Mouse (Mus musculus): ENCODE measurements around the gene 1700016C15Rik. TPM values are rescaled to one million over a fixed set of nuclear protein-coding genes. Genes with fewer than 3 reads are reported as not detected.
A peak's percentile ranks its signal among the peaks of the same experiment; 100 is the strongest.

The 1700016C15Rik gene
- polyA plus RNA-seq (2015; fragmentation: Nextera tagmentation; extraction: Ambion mirVana), result not detected in 2 replicates

DNA sequence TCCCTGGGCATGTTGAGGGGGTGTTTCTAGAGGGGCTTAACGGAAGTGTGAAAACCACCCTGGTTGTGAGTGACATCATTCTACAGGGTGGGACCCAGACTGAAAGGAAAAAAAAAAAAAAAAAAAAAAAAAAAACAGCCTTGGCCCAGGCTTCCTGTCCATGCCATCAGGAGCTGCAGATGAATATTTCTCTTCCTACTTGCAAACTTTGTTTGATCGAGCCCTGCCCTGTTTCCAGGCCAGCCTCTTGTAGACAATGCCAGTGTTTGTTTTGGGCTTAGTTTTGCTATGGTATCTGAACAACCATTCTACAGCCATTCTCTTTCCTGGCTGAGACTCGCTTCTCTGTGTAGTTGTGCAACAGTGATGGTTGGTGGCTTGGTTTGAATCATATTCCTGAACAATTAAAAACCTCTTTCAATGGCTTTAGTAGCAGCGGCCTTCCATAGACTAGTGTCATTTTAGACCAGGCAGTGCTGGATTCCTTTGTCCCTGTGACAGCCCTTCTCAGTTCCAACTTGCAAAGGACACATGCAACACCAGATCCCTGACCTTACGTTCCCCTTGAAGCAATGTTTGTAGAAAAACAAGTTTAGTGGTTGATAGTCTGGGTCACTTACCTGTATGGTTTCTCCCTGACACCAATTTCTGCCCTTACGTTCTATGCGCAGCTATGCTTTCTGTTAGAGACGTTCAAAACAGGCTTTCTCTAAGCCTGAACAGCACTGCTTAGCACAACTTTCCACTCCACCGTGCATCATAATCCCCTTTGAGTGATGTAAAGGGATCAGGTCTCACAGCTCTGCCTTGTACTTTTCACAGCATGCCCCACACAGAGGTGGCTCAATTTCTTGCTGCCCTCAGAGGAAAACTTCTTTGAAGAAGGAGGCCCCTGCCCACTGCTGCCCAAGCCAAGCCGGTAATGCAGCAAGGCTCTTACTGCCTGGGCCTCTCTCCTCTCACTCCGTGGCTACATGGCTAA, at the start of gene 1700016C15Rik:
Gene 1700016C15Rik, plus strand, starts transcription at position 772 of the 982 bp plus-strand sequence.
- Histone ChIP-seq H3K9ac (no peak within 1 kb of the TSS), H3K9me3 (replicated peaks) (no peaks in the 10 kb centered on the region), H3K27ac (no peak within 1 kb of the TSS), H3K4me1 (replicated peaks) (no peaks in the 10 kb centered on the region), H3K27me3 (no peaks in the 10 kb centered on the region), H3K4me3 (no peak within 1 kb of the TSS), H3K4me2 (no peak within 1 kb of the TSS), H3K36me3 (no peaks in the 10 kb centered on the region)
- ATAC-seq (replicated peaks; ENCODE audit: insufficient number of reproducible peaks, insufficient read depth, low FRiP score, low read depth), result no peak
- WGBS, result 69% methylated on average over 11 of the region's 11 CpGs

DNA sequence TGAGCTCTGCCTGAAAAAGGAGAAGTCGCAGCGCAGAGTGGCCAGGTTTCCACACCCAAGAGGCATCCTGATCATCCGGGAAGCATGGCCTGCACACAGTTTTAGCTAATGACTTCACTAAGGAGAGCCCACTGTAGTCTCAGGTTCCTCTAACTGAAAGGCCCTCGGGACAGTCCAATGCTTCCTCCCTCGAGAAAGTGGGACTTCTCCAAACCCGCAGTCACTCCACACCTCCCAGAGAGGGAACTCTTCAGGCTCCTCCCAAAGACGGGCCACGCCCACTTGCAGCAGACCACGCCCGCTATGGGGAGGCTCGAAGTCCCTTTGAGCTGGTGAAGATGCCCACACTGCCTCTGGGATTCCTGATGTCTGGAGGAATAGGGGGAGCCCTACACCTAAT, 48.4 kb upstream of the 1700016C15Rik start:
- no peak for ATAC-seq (replicated peaks; ENCODE audit: insufficient number of reproducible peaks, insufficient read depth, low FRiP score, low read depth)

DNA sequence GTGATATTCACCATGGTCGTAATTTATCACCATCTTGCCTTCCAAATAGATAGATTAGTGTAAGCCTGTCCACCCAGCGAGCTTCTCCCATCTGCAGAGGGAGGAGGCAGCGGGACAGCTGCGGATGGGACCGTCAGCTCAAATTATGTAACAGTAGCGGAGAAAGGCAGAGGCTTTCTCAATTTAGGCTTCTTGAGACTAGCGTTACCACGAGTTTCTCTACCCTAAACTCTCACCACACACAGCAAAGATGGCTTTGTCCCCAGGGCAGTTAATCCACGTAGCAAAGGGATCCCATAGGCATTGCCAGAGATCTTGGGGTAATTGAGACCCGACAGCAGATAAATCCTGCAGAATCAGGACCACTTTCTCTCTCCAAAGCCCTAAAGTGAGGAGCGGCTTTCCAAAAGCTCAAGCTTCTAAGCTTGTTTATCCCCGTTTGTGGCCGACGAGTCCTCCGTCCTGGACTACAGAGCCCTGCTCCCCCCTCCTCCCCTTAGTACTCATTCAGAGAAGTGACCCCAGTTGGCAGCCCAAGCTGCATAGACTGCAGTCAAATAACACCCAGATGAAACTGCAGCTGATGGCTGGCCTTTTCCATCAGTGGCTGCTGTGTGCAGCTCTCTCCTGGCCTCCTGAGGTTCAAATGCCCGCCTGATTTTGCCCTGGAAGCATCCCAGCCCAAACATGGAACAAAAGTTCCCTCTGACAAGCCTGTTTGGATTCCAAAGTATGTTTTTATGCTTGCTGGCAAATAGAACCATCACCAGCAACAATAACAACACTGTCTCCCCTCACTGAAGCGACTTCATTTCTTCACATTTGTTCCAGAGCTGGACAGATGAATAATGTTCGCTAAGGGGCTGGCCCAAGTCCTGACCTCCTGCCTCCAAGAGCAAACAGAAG, 45.4 kb upstream of the 1700016C15Rik start:
- H3K4me3 ChIP-seq, result no peak overlapping the region
- no peak for ATAC-seq (replicated peaks; ENCODE audit: insufficient number of reproducible peaks, insufficient read depth, low FRiP score, low read depth)
- no peaks in the 10 kb centered on the region for H3K4me1 ChIP-seq (replicated peaks)
- no peaks in the 10 kb centered on the region for H3K9me3 ChIP-seq (replicated peaks)
- H3K9ac ChIP-seq, result no peak overlapping the region
- H3K4me2 ChIP-seq, result no peak overlapping the region
- no peaks in the 10 kb centered on the region for H3K27me3 ChIP-seq
- no peak overlapping the region for H3K27ac ChIP-seq
- WGBS, result 61% methylated on average over 18 of the region's 18 CpGs
- no peaks in the 10 kb centered on the region for H3K36me3 ChIP-seq

More for the DNA sequence above, 48.4 kb upstream of the 1700016C15Rik start:
- Histone ChIP-seq H3K36me3 (no peaks in the 10 kb centered on the region), H3K9me3 (replicated peaks) (no peaks in the 10 kb centered on the region), H3K4me2 (no peak overlapping the region), H3K9ac (no peak overlapping the region), H3K4me1 (replicated peaks) (no peaks in the 10 kb centered on the region), H3K27ac (no peak overlapping the region), H3K4me3 (no peak overlapping the region), H3K27me3 (no peaks in the 10 kb centered on the region)
- WGBS, result 71% methylated on average over 11 of the region's 11 CpGs

DNA sequence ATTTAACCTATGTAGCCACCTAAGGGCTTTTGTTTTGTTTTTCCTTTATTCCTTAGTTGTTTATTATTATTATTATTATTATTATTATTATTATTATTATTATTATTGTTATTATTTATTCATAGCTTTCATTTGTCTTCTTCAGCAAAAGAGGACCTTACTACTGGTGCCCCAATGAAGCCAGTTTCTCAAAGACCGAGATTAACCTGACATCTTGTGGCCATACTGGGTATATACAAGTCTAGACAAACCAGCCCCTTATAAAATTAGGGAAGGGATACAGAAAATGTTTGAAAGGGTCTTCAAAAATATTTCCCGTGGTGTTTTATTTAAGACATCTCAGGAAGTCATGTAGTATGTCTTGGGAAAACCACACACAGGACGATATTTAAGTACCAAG, 44.7 kb upstream of the 1700016C15Rik start:
- ATAC-seq (replicated peaks; ENCODE audit: insufficient number of reproducible peaks, insufficient read depth, low FRiP score, low read depth), result no peak
- Histone ChIP-seq H3K9ac (no peak overlapping the region), H3K4me3 (no peak overlapping the region), H3K4me2 (no peak overlapping the region), H3K36me3 (no peaks in the 10 kb centered on the region), H3K4me1 (replicated peaks) (no peaks in the 10 kb centered on the region), H3K27ac (no peak overlapping the region), H3K9me3 (replicated peaks) (no peaks in the 10 kb centered on the region), H3K27me3 (no peaks in the 10 kb centered on the region)
- WGBS, result 10% methylated on average over 3 of the region's 3 CpGs

DNA sequence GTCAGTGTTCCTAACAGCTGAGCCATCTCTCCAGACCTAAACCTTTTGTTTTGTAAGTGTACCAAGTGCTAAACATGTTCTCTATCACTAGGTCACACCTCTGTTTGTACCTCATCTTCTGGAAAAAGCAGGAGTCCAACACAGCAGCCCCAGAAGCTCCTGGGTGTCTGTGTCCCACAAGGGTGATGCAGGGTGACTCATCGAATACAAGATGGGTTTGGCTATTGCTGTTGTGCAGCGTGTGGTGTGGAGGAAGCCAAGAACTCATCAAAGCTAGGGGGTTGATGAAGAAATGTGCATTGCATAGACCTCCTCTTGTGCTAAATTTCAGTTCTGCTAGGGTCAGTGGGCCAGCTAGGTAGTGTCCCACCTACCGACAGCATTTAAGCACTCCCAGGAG, 43.5 kb upstream of the 1700016C15Rik start:
- no peaks in the 10 kb centered on the region for H3K27me3 ChIP-seq
- no peak overlapping the region for H3K4me2 ChIP-seq
- H3K36me3 ChIP-seq, result no peaks in the 10 kb centered on the region
- no peak for ATAC-seq (replicated peaks; ENCODE audit: insufficient number of reproducible peaks, insufficient read depth, low FRiP score, low read depth)
- H3K4me1 ChIP-seq (replicated peaks), result no peaks in the 10 kb centered on the region
- H3K4me3 ChIP-seq, result no peak overlapping the region
- 75% methylated on average over 3 of the region's 3 CpGs for WGBS
- H3K27ac ChIP-seq, result no peak overlapping the region
- no peaks in the 10 kb centered on the region for H3K9me3 ChIP-seq (replicated peaks)
- no peak overlapping the region for H3K9ac ChIP-seq

DNA sequence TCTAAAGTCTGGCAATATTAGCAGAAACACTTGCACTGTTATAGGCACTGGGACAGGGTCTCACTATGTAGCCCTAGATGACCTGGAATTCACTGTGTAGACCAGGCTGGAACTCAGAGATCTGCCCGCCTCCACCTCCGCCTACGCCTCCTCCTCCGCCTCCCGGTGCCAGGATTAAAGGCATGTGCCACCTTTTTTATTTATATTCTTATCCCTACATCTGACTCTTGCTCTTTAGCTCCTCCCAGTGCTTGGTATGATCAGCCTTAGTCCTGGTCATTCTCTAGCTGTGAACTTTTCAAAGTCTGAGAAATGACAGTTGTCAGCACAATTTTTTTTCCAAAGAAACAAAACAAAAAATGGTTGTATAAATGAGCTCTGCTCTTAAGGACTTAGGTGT, 42.6 kb upstream of the 1700016C15Rik start:
- no peak for ATAC-seq (replicated peaks; ENCODE audit: insufficient number of reproducible peaks, insufficient read depth, low FRiP score, low read depth)

DNA sequence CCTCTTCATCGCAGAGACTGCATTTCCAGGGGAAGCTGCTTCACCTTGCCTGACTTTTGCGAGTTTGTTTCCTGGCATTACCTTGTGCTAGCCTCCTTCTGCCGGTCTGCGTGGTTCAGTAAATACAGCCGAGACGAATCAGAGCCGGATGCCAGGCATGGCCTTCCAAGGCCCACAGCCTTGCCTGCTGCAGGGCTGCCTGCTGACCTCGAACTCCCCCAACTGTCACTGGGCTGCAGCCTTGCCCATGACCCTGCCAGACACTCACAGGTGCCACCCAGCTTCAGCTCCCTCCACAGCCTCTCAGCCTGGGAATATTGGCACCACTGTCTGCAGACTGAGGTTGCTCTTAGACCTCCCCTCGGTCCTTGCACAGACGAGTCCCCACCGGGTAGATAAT, 37.1 kb upstream of the 1700016C15Rik start:
- no peak overlapping the region for H3K27ac ChIP-seq
- H3K36me3 ChIP-seq, result no peaks in the 10 kb centered on the region
- no peak overlapping the region for H3K4me2 ChIP-seq
- H3K4me1 ChIP-seq (replicated peaks), result peaks cover 3% of the 10 kb centered on the region; the same call in 1 of the 2 replicates
- WGBS, result 69% methylated on average over 11 of the region's 11 CpGs
- H3K9ac ChIP-seq, result no peak overlapping the region
- no peaks in the 10 kb centered on the region for H3K9me3 ChIP-seq (replicated peaks)
- ATAC-seq (replicated peaks; ENCODE audit: insufficient number of reproducible peaks, insufficient read depth, low FRiP score, low read depth), result no peak
- H3K27me3 ChIP-seq, result no peaks in the 10 kb centered on the region
- H3K4me3 ChIP-seq, result no peak overlapping the region

More for the DNA sequence above, 42.6 kb upstream of the 1700016C15Rik start:
- Histone ChIP-seq H3K27ac (no peak overlapping the region), H3K4me3 (no peak overlapping the region), H3K4me2 (no peak overlapping the region), H3K9ac (no peak overlapping the region), H3K36me3 (no peaks in the 10 kb centered on the region), H3K27me3 (no peaks in the 10 kb centered on the region), H3K4me1 (replicated peaks) (no peaks in the 10 kb centered on the region), H3K9me3 (replicated peaks) (no peaks in the 10 kb centered on the region)
- WGBS, result 73% methylated on average over 5 of the region's 5 CpGs

DNA sequence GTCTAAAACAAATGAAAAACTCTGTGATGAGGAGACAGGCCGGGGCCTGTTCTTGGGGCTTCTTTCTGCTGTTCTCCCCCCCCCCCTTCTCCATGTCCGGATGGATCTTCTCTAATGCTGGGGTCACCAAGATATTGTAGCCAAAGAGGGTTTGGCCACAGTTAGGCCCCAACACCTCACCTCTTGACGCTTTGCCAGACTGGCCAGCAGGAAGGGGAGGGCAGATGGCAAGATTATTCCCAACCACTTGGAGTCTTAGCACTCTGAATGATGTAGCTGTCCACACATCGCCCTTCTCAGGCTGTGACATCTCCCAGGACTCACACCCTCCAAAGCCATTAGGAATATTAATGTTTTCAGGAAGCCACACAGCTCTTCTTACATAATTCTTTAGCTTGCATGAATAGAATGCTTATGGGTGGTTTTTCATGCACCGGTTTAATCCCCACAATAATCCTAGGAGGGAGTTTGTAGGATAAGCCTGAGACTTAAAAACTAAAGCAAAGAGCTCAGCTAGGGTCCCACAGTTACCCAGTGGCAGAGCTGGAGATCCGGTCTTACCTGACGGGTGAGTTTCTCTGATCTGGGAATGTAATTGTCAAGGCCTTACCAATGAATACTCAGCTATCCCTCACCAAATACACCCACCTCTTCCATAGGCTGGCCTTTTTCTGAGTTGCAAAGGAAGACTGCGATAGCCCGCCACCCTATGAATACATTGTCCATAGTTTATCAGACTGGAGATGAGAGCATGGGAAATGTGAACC, 35.9 kb upstream of the 1700016C15Rik start:
- Histone ChIP-seq H3K27me3 (no peaks in the 10 kb centered on the region), H3K27ac (no peak overlapping the region), H3K9ac (no peak overlapping the region), H3K4me2 (no peak overlapping the region), H3K9me3 (replicated peaks) (no peaks in the 10 kb centered on the region), H3K4me3 (no peak overlapping the region), H3K4me1 (replicated peaks) (peaks cover 3% of the 10 kb centered on the region; the same call in 1 of the 2 replicates), H3K36me3 (no peaks in the 10 kb centered on the region)
- ATAC-seq (replicated peaks; ENCODE audit: insufficient number of reproducible peaks, insufficient read depth, low FRiP score, low read depth), result no peak
- 63% methylated on average over 9 of the region's 9 CpGs for WGBS

DNA sequence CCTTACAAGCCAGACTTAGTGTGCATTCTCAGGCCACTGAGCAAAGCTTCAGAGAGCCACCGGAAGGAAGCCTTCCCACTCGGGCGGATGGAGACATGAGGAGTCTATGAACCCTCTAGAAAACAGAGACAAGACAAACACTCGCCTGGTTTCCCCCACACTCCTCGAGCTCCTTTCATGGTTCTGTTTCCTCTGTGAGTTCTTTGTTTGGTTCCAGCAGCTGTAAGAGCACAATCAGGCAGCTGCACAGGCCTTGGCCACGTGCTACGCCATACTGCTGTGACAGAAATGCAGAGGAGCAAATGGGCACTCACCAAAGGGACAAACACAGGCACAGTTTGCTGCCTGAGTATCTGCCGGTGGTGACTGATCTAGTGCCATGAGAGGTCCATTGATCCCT, 29.1 kb upstream of the 1700016C15Rik start:
- no peaks in the 10 kb centered on the region for H3K9me3 ChIP-seq (replicated peaks)
- H3K4me3 ChIP-seq, result no peak overlapping the region
- H3K27ac ChIP-seq, result no peak overlapping the region
- H3K27me3 ChIP-seq, result no peaks in the 10 kb centered on the region
- ATAC-seq (replicated peaks; ENCODE audit: insufficient number of reproducible peaks, insufficient read depth, low FRiP score, low read depth), result no peak
- WGBS, result 62% methylated on average over 8 of the region's 8 CpGs
- no peak overlapping the region for H3K4me2 ChIP-seq
- no peaks in the 10 kb centered on the region for H3K36me3 ChIP-seq
- no peak overlapping the region for H3K9ac ChIP-seq
- H3K4me1 ChIP-seq (replicated peaks), result peaks cover 3% of the 10 kb centered on the region; the same call in 1 of the 2 replicates

DNA sequence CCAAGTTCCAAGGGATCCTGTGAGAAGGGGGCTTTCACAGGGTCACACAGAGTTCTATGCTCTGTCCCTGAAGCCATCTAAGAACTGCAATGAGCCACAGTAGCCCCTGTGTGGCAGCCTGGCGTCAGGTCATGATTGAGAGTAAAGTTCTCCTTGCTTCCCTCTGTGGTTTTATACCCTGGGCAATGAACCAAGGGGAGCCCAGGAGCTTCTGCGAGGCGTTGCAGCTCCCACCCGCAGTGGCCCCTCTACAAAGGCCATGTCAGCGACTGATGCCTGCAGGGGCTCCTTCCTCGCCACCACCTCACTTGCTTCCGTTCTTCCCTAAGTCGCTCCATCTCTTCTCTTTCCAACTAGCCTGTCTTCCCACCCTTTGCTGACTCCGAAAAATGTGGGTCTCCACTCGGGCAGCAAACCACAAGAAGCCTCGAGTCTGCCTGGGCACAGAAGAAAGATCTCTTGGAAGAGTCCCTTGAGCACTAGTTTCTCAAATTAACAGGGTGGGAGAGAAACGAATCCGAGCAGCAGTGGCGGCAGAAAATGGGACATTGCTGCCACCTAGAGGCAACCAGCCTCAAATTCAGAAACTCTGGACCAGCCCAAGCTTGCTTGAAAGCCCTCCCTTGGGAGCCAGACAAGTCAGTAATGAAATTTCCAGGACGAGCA, 27.0 kb upstream of the 1700016C15Rik start:
- Histone ChIP-seq H3K9ac (peak overlapping the region; percentile 67), H3K4me2 (peak overlapping the region; percentile 96), H3K36me3 (no peaks in the 10 kb centered on the region), H3K9me3 (replicated peaks) (no peaks in the 10 kb centered on the region), H3K4me1 (replicated peaks) (peaks cover 3% of the 10 kb centered on the region; the same call in 1 of the 2 replicates), H3K27ac (no peak overlapping the region), H3K4me3 (peak overlapping the region; percentile 59), H3K27me3 (no peaks in the 10 kb centered on the region)
- WGBS, result 2% methylated on average over 15 of the region's 15 CpGs
- peak; percentile 75 for ATAC-seq (replicated peaks; ENCODE audit: insufficient number of reproducible peaks, insufficient read depth, low FRiP score, low read depth)

Measured in heart, embryonic 15.5 days (tissue).